Mouse (Mus musculus) thymus, adult 2 months (tissue): ENCODE data around the gene Rb1.

Experiments used
- CTCF ChIP-seq: fragments of 200-500 bp; IDR thresholded peaks from 2 replicates; pipeline ENCODE4 v1.5.1; 2012; ENCODE audit warnings: mild to moderate bottlenecking, control low read depth, low read length, moderate library complexity, borderline replicate concordance; ENCODE audit not compliant: control insufficient read depth, poor library complexity, insufficient read depth; ENCODE audit errors: extremely low read depth
- POLR2A ChIP-seq: fragments of 200-500 bp; IDR thresholded peaks from 2 replicates; pipeline ENCODE4 v1.6.1; 2012; ENCODE audit warnings: mild to moderate bottlenecking, low read length, control low read depth, moderate library complexity; ENCODE audit not compliant: control insufficient read depth, poor library complexity, insufficient read depth; ENCODE audit errors: extremely low read depth

GRCm38 (mm10) chr14:73369634-73370033 is 44.0 kb upstream of the Rb1 start:
- TF ChIP-seq CTCF (no peak), POLR2A (no peak)
